Mouse (Mus musculus) monocyte, adult 2 months (primary cell): Measurements from ENCODE around the gene C130026I21Rik.
"Not testable (repeated sequence)": the region's sequence is repeated elsewhere in the genome, so short reads cannot be mapped to it uniquely, and the experiment has no call there.

Source experiments
- DNase-seq, 2 experiments: peaks; one replicate each; pipeline ENCODE4 v3.0.0; 2022; ENCODE audit warnings: low spot score in 2 of 2, low read depth in 1 of 2

The C130026I21Rik gene

DNA sequence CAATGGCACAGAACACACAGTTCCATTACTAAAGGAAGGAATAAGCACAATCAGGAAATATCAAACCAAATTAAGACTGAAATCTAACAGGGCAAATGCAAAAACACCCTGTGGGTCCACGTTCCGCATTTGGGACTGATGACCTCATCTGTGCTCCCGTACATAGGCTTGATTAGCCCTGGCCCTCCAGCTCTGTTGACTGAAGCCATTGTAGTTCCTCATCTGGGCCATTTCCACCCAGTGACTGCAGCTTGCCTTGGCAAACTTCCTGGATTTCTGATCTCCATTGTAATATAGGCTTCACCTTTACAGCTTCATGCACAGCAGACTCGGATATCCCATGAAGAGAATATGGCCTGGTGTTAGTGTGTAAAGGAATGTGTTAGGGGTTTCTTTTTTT, 148.5 kb downstream of the C130026I21Rik start:
- DNase-seq: not testable (repeated sequence)

DNA sequence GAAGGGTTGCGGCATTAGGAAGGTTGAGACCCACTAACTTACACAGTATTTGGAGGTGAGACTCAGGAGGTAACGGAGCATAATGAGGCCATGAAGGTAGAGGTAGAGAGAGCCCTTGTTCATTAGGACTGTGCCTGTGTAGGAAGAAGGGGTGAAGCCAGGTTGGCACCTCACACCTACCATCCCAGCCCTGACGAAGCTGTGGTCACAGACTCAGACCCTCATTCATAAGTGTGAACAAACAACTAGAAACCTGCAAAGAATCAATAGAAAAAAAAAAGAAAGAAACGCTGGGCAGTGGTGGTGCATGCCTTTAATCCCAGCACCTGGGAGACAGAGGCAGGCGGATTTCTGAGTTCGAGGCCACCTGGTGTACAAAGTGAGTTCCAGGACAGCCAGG, 152.0 kb downstream of the C130026I21Rik start:
- DNase-seq: not testable (repeated sequence)

DNA sequence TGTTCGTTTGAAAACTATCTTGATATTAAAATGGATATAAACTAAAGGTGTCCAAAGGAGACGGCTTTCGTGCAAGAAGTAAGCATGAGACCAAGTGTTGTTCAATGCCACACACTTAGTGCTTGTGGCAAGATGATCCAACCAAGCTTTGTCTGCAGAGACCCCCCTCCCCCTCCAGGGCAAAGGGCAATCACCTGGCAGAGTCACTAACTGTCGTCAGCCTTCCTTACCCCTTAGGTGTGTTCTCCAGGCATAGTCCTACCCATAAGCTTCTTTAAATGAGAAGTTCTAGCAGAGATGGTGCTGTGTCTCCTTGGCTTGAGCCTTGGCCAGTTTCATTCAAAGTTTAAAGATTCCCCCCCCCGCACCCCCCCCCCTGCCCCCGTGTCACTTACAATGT, 152.8 kb downstream of the C130026I21Rik start:
- DNase-seq: not testable (repeated sequence)

DNA sequence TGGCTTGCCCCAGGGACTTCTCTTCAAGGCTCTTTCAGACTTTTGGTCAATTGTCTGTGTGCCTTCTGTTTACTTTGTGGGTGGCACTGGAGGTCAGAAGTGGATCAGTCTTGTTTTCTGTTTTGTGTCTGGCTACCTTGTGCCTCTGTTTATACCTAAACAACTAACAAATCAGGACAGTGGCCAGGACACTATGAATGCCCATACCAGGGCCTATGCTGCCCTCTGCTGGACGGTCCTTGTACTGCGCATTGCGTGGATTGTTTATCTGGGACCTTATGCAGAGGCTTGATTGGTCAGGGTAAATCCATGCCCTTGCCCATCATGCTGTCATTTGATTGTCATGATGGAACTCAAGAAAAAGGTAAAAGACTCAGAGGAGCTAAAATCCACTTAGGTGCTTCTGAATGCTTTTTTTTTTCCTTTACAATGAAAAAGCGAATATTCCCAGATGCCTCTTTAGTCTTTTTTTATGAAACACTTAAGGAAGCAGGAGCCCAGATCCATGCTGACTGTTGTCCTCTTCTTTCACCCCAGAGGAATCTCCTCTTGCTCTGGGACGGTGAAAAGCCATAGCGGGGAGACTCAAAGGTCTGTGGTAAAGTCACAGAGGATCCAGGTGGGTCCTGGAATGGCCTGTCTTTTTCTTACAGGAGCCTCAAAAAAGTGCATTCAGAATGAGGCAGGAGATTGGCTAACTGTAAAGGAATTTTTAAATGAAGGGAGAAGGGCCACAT, 155.5 kb downstream of the C130026I21Rik start:
- not testable (repeated sequence) for DNase-seq

DNA sequence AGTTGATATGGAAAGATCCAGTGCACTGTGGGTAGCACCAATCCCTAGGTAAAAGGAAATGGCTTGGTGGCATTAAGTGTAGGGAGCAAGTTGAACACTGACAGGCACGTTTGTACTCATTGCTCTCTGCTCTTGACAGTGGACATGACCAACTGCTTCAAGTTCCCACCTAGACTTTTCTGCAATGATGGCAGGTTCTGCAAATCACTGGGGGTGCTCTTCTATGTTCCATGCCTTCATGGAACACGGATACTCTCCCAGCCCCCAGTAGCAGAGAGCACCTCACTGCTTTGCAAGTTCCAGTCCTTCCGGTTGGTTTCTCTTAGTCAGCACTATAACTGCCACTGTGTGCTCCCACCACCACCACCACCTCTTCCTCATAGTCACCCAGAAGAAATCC, 156.3 kb downstream of the C130026I21Rik start:
- not testable (repeated sequence) for DNase-seq

DNA sequence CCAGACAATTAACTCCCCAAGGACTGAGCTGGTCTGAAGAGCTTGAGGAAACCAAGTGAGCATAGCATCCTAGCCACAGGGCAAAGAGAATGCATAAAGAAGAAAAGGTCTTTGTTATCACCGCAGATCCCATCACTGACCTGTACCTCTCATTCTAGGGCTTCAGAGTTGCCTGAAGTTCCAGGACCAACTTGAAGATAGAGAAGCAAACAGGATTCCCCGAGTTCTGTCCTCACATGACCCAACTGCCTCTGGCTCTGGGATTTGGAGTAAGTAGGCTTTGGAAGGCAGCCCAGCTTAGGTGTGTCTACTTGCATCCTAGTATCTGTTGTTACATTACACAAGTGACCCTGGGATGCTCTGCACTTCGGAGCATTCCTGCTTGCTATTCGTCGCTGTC, 157.5 kb downstream of the C130026I21Rik start:
- not testable (repeated sequence) for DNase-seq

DNA sequence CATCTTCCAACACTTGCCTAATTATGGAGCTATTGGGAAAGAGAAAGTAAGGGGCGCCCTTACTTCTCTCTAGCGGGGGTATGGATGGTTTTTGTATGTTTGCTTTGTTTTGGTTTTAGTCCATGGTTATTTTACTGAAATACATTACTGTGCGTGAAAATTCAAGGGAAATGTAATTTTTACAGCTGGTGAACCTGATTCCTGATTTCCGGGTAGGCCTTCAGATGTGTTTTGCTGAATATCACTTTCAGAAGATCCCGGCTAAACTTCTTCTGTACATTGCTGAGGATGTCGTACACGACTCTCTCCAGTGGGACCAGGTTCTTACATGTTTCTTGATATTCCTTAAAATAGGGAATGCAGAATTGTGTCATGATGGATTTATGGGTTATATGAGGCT, 158.1 kb downstream of the C130026I21Rik start:
- not testable (repeated sequence) for DNase-seq

DNA sequence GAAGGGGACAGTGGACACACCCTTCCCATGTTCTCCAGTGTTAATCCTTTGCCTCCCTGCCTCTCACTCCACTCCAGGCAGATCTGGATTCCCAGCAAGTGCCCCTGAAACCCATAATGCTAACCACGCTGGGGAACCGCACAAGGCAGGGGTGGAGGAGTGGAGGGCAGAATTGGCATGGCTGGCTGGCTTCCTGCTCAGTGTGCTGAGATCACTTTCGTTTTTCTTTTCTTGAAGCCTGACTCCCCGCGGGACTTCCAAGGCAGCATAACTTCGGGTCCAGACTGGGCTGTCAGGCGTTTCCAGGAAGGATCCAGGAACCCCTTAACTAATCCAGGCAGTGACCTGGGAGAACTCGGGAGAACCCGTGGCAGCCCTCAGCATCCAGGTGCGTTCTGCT, 158.8 kb downstream of the C130026I21Rik start:
- not testable (repeated sequence) for DNase-seq

DNA sequence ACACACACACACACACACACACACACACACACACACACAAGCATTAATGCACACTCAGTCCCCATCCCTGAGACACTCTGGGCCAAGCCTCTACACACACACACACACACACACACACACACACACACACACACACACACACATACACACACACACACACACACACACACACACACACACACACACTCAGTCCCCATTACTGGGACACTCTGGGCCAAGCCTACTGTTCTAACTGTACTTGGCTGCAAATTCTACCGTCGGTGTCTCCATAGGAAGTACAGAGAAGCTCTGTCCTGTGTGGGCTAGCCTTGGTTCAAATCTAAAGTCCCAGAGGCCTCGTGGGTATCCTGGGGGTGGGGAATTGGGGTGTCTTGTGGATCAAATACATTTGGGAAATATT, 159.5 kb downstream of the C130026I21Rik start:
- DNase-seq: not testable (repeated sequence)

DNA sequence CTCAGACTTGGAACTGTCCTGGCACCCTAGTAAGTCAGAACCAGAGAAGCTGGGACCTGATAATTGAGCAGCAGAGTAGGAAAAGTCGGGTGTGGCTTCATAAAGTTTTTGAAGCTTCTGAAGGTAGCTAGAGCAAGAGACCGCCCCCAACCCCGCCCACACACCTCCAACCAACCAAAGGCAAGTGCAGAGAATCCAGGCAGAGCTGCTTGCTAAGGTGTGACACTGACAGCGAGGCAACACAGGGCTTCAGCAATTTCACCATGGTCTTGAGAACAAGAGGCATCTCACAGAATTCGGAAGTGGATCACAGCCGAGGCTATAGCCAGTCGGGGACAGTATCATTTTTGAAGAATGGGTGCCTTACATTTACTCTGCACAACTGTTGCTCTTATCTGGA, 160.6 kb downstream of the C130026I21Rik start, which contains the start of gene A530032D15Rik:
Gene A530032D15Rik (minus strand): TSS at position 101 of the 400 bp plus-strand sequence.
- not testable (repeated sequence) for DNase-seq

DNA sequence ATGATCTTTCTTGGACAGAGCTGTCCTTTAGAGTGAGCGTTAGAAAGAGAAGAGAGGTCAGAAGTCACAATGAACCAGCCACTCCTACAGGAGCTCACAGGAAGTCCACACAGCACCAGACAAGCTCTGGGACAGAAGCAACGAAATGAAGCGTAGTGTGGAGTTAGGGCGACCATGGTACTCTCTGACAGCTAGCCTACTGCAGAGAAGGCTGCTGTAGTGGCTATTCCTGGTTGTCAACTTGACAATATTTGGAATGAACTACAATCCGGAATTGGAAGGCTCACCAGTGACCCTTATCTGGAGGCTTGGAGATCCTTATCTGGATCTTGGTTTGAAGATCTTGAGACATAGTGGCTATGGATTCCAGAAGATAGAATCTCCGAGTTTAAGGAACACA, 164.4 kb downstream of the C130026I21Rik start:
- DNase-seq: not testable (repeated sequence)

DNA sequence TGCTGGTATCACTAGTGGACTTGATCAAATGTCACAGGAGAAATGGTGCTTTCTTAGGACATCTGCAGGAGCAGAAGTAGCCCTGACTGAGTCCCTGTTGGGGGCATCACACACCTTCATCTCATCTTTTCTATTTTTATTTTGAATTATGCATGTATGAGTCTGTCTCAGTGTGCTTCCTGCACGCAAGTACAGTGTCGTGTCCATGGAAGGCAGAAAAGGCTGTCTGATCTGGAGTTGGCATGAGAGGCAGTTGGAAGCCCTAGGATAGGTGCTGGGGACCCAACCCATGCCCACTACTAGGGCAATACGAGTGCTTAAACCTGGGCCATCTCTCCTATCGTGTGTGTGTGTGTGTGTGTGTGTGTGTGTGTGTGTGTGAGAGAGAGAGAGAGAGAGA, 165.0 kb downstream of the C130026I21Rik start:
- DNase-seq: not testable (repeated sequence)

DNA sequence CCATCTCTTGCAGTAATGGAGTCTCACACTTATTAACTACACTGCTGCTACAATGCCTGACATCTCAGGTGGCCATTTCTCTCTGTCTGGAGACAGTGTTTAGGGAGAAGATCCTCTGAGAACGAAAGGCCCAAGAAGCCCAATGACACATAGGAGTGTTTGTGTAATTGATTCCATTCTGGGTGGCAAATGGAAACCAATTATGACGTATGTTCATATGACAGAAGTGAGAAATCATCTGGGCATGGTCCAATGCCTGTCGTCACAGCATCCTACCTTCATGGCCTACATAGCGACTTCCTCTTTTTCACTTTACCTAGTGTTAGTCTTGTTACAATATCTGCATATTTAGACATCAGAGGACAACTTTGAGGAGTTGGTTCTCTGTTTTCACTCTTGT, 168.6 kb downstream of the C130026I21Rik start:
- DNase-seq: not testable (repeated sequence)

DNA sequence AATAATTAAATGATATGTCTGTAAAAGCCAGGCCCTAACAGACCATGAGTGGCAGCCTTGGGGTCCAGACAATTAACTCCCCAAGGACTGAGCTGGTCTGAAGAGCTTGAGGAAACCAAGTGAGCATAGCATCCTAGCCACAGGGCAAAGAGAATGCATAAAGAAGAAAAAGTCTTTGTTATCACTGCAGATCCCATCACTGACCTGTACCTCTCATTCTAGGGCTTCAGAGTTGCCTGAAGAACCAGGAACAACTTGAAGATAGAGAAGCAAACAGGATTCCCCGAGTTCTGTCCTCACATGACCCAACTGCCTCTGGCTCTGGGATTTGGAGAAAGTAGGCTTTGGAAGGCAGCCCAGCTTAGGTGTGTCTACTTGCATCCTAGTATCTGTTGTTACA, 170.5 kb downstream of the C130026I21Rik start, which contains the start of gene Gm10553:
Gene Gm10553 (plus strand): TSS at position 301 of the 400 bp plus-strand sequence.
- DNase-seq: not testable (repeated sequence)

DNA sequence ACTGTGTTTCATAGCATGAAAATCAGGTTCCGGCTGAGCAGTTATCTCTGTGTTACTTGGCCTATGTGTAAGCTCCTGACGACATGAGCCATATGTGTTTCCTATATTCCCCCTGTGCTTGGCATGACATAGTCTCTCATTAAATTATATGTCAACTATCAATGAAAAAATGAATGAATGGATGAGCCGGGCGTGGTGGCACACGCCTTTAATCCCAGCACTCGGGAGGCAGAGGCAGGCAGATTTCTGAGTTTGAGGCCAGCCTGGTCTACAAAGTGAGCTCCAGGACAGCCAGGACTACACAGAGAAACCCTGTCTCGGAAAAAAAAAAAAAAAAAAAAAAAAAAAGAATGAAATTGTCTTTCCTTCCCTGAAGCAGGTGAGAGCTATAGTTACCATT, 171.3 kb downstream of the C130026I21Rik start:
- DNase-seq: not testable (repeated sequence)

DNA sequence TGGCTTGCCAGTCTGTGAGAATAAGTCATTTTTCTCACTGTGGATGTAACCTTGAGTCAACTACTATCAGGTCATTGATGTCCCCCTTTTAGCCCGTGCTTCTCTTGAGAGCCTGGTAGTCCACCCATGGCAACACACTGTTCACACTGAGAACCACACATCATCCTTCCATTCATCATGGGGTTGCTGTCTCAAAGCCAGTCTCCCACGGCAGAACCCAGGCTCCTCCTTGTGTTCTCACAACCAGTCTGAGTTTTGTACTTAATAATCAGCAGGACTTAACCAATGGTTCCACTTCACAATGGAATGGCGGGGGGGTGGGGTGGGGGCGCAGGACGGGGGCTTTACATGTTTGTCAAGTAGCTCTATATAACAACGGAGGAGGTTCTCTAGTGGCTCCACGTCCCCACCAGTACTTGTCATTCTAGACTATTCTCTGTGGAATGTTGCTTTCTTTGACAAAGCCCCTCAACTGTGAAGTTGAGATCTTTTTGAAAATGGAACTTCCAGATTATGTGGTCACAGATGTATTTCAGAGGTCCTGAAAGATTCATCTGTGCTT, 177.3 kb downstream of the C130026I21Rik start:
- DNase-seq: not testable (repeated sequence)

DNA sequence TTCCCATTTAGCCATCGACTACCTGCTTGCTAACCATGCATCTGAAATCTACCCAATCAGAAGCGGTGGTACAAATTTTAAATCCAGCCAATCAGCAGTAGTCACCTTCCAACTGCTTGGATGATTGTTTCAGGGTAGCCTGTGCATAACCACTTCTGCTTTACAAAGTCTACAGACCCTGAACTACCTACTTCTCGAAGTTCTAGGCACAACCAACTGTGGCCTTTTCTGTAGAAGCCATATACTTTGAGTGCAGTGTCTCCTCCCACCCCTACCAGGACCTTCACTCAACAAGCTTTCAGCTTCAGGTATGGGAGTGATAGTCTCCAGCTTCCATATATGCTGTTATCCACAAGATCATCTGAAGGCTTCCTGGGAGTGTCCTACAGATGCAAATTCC, 178.2 kb downstream of the C130026I21Rik start:
- DNase-seq: not testable (repeated sequence)

DNA sequence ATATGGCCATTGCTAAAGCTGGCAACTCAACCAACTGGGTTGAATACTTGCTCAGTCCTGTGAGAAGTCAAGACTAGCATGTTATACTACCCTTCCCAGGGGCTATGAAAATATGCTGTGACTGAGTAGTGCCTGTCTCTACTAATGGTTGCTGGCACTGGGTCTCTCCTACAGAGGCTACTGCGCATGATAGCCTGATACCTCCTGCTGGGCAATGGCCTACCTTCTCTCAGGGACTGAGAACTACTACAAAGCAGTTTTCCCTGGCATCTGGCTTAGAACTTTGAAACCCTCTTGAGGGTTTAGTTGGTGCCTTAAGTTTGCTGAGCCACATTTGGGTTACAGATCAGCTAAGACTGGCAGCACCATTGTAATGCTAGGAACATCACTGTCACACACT, 184.2 kb downstream of the C130026I21Rik start:
- not testable (repeated sequence) for DNase-seq

DNA sequence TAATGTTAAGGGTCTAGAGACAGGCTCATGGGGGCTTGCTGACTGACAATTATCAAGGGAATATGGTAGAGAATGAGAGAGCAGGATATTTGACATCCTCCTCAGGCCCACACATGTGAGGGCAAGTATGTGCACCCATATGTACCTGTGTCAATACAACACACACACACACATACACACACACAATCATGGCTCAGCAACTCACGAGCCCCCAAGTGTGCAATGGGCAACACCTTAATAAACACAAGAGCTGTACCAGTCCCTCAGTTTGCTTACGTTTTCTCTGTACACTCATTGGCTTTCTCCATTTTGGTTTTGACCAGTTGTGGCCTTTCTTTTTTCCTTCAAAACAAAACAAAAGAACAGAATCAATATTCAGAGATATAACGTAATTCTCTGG, 185.6 kb downstream of the C130026I21Rik start:
- DNase-seq: not testable (repeated sequence)

DNA sequence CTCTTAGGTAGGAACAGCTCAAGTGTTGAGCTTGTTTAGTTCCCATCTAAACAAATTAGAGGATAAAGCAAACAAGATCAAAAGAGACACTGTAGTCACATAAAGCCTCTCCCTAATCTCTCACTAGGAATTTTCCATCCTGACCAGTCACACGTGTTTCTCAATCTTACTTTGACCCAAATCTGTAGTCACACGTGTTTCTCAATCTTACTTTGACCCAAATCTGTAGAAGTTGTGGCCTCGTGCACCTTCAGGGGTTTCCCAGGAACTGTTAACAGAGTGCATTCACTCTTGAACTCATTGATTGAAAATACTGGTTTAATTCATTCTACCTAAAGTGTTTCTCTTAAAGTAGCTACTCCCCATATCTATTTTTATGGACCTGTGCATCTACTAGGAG, 197.3 kb downstream of the C130026I21Rik start:
- DNase-seq: not testable (repeated sequence)

DNA sequence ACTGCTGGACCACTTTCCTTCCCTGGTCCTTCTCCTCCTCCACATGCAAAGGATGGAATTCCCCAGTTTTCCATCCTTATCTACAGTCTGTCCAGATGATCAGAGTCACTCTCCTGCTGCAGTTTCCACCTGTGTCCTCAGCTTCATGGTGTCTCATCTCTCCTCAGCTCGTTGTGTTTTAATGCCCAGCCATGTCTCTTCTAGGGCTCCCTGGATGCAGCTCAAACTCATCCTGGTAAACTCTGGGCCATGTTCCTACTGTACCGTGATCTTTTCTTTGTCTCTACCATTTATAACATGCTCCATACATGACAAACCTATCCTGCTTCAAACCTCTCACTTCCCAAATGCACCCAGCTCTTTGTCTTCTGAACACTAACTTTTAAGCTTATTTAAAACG, 198.7 kb downstream of the C130026I21Rik start:
- not testable (repeated sequence) for DNase-seq

DNA sequence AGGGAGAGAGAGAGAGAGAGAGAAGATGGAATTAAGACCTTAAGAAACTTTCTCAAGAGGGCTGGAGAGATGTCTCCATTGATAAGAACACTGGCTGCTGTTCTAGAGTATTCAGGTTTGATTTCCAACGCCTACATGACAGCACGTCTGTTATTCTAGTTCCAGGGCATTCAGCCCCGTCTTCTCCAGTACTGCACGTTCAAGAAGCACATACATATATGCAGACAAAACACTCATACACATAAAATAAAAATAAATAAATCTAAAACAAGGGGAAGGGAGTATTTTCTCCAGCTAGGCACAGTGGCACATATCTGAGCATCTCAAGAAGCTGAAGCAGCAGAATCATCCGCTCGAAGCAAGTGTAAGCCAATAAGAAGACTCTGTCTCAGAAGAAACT, 234.6 kb downstream of the C130026I21Rik start:
- DNase-seq: not testable (repeated sequence)
